Mouse (Mus musculus) adrenal gland, postnatal 10 days (tissue): ENCODE results near the gene Abcg2. TPM values are rescaled to one million over a fixed set of nuclear protein-coding genes. Genes with fewer than 3 reads are reported as not detected.

ENCODE experiments used
- total RNA-seq, 2 experiments: library from RNA; stranded (reverse); gene quantifications; 2 replicates each; pipeline ENCODE4 v1.2.3; 2021

Abcg2 gene
- total RNA-seq, 2 experiments from 2014 or later, result 51.1 to 58.6 TPM

Other genes with a start within 250 kb of the Abcg2 start
- gene Vmn1r30, start 141.1 kb upstream of the Abcg2 start, total RNA-seq, result not detected
- gene Vmn1r31, start 109.2 kb upstream of the Abcg2 start, total RNA-seq, result not detected
- gene Herc3, start 246.9 kb downstream of the Abcg2 start, total RNA-seq, result 10 to 100 TPM; 45.0 to 76.2 TPM